Comparison of ENCODE assay signal across 17 mouse cellular contexts in genomic region chr13:37542744-37543196, GRCm38 (mm10).
A peak's percentile ranks its signal among the peaks of the same experiment; 100 is the strongest.
DNase-seq lines count a peak whose midpoint lies in the region; ATAC-seq and TF ChIP-seq lines count a peak whose summit lies in the region.
"Had no signal": no experiment of that assay in that cellular context is flagged by ENCODE, and none has a peak within 500 bp of the region (broad histone marks: within the 10 kb centered on the region; RNA-seq: fewer than 3 reads in every experiment).

No protein-coding gene starts in this region.

- 71% methylated on average over 13 of the region's 13 CpGs for WGBS in heart, adult 2 months
- 91% methylated on average over 13 of the region's 13 CpGs for WGBS in forebrain, embryonic 11.5 days
- WGBS in midbrain, embryonic 11.5 days, result 92% methylated on average over 13 of the region's 13 CpGs

- no peak for ATAC-seq in forebrain, embryonic 11.5 days (replicated peaks; ENCODE audit: low FRiP score)
- ATAC-seq in midbrain, embryonic 11.5 days (ENCODE audit: low FRiP score), result no peak
- ATAC-seq: forebrain, embryonic 13.5 days had no signal

- peaks cover 15% of the 10 kb centered on the region for H3K4me1 ChIP-seq in heart, adult 2 months (ENCODE audit: control insufficient read depth, insufficient read depth, low read length)
- no peaks in the 10 kb centered on the region for H3K4me1 ChIP-seq in forebrain, embryonic 11.5 days (replicated peaks; ENCODE audit: control insufficient read depth, insufficient read depth, low read length)
- H3K4me1 ChIP-seq in midbrain, embryonic 11.5 days (ENCODE audit: control insufficient read depth, insufficient read depth, low read length), result peaks cover 2% of the 10 kb centered on the region; the same call in 1 of the 2 replicates
- H3K4me1 ChIP-seq: forebrain, embryonic 13.5 days had no signal

- 0 out of 2 replicates have a peak, but pooled peaks have one; percentile 39 for TF ChIP-seq EP300 in heart, adult 2 months (IDR thresholded peaks at IDR 0.05; ENCODE audit: insufficient read depth, low read depth, low read length)

- no peak overlapping the region for H3K4me3 ChIP-seq in heart, adult 2 months
- no peak overlapping the region for H3K4me3 ChIP-seq in forebrain, embryonic 11.5 days (ENCODE audit: low read depth, low read length)
- H3K4me3 ChIP-seq in midbrain, embryonic 11.5 days (ENCODE audit: low read depth, low read length), result no peak overlapping the region
- H3K4me3 ChIP-seq: embryonic facial prominence, embryonic 13.5 days; forebrain, embryonic 13.5 days; limb, embryonic 13.5 days had no signal

- H3K9me3 ChIP-seq in forebrain, embryonic 11.5 days (ENCODE audit: control insufficient read depth, low read length), result no peaks in the 10 kb centered on the region
- no peaks in the 10 kb centered on the region for H3K9me3 ChIP-seq in midbrain, embryonic 11.5 days (ENCODE audit: control insufficient read depth, low read length)
- H3K9me3 ChIP-seq: embryonic facial prominence, embryonic 13.5 days; forebrain, embryonic 13.5 days; limb, embryonic 13.5 days had no signal

- peak; percentile 33; the same call in 1 of the 2 replicates for TF ChIP-seq POLR2A in heart, adult 2 months (IDR thresholded peaks at IDR 0.05; ENCODE audit: insufficient read depth, low read depth, low read length)

- intact Hi-C loops in heart, adult 2 months (cut with DNase I), result loop anchor here (1.0 to 5.0 kb wide), 4 partner anchors 60 to 400 kb away; no protein-coding TSS in a partner anchor
- intact Hi-C loops in heart, postnatal 25 days (cut with DNase I), result loop anchor here (2.0 to 5.0 kb wide), 3 partner anchors 58 to 380 kb away; no protein-coding TSS in a partner anchor

- no peaks in the 10 kb centered on the region for H3K36me3 ChIP-seq in heart, adult 2 months (ENCODE audit: control insufficient read depth, insufficient read depth, low read length)
- no peaks in the 10 kb centered on the region for H3K36me3 ChIP-seq in forebrain, embryonic 11.5 days (ENCODE audit: control insufficient read depth, insufficient read depth, low read length)
- H3K36me3 ChIP-seq in midbrain, embryonic 11.5 days (ENCODE audit: control insufficient read depth, insufficient read depth, low read length), result no peaks in the 10 kb centered on the region
- H3K36me3 ChIP-seq: embryonic facial prominence, embryonic 13.5 days; limb, embryonic 13.5 days had no signal

- DNase-seq in heart, adult 2 months, result peak in 1 of 2 experiments; percentile 45
- no peak for DNase-seq in heart, postnatal 25 days (ENCODE audit: low spot score)
- DNase-seq in spleen, postnatal 36 days (ENCODE audit: low spot score in 2 of 2), result peak; percentile 12 to 45
- DNase-seq in spleen, postnatal 14 days (ENCODE audit: low spot score in 2 of 2), result no peak
- DNase-seq in ZHBTc4 (ENCODE audit: low read depth, low spot score), result peak; percentile 47
- DNase-seq in natural killer cell, adult 2 months (ENCODE audit: low spot score in 2 of 2), result peak; percentile 57 to 77
- no peak for DNase-seq in forebrain, embryonic 11.5 days (ENCODE audit: low spot score)
- no peak for DNase-seq in midbrain, embryonic 11.5 days (ENCODE audit: low spot score, missing footprints)
- DNase-seq: cerebellum, postnatal 36 days; kidney, postnatal 25 days; layer of hippocampus, postnatal 36 days; lung, postnatal 10 days; midbrain, embryonic 14.5 days; right cerebral cortex, adult 18-20 months had no signal

- peak overlapping the region; percentile 31 for H3K9ac ChIP-seq in heart, adult 2 months (ENCODE audit: low read depth, low read length)
- no peak overlapping the region for H3K9ac ChIP-seq in forebrain, embryonic 11.5 days (ENCODE audit: low read length)
- no peak overlapping the region for H3K9ac ChIP-seq in midbrain, embryonic 11.5 days (ENCODE audit: low read length)
- H3K9ac ChIP-seq: embryonic facial prominence, embryonic 13.5 days; forebrain, embryonic 13.5 days; limb, embryonic 13.5 days had no signal

- H3K79me2 ChIP-seq in heart, adult 2 months (replicated peaks; ENCODE audit: control insufficient read depth, insufficient read depth, low read length), result no peaks in the 10 kb centered on the region

- TF ChIP-seq CTCF in heart, adult 2 months (IDR thresholded peaks at IDR 0.05), result no peak

- H3K4me2 ChIP-seq in forebrain, embryonic 11.5 days (ENCODE audit: low read depth, low read length, severe bottlenecking), result no peak overlapping the region
- no peak overlapping the region for H3K4me2 ChIP-seq in midbrain, embryonic 11.5 days
- H3K4me2 ChIP-seq: forebrain, embryonic 13.5 days; limb, embryonic 13.5 days had no signal

- no peaks in the 10 kb centered on the region for H3K27me3 ChIP-seq in heart, adult 2 months (ENCODE audit: control insufficient read depth, insufficient read depth, low read length)
- H3K27me3 ChIP-seq in forebrain, embryonic 11.5 days (ENCODE audit: control insufficient read depth, insufficient read depth, low read length), result no peaks in the 10 kb centered on the region
- no peaks in the 10 kb centered on the region for H3K27me3 ChIP-seq in midbrain, embryonic 11.5 days (ENCODE audit: control insufficient read depth, insufficient read depth, low read length)
- H3K27me3 ChIP-seq: embryonic facial prominence, embryonic 13.5 days; forebrain, embryonic 13.5 days; limb, embryonic 13.5 days had no signal

- peak overlapping the region; percentile 75 for H3K27ac ChIP-seq in heart, adult 2 months
- no peak overlapping the region for H3K27ac ChIP-seq in forebrain, embryonic 11.5 days (ENCODE audit: low read depth, low read length)
- no peak overlapping the region for H3K27ac ChIP-seq in midbrain, embryonic 11.5 days (ENCODE audit: low read depth, low read length)
- H3K27ac ChIP-seq: embryonic facial prominence, embryonic 13.5 days; forebrain, embryonic 13.5 days; limb, embryonic 13.5 days had no signal

Comparison
In these comparisons a context has a peak if more than half of its experiments do, and no peak if none do; other contexts are left out.
1. DNase-seq: peak in spleen, postnatal 36 days (2 of 2), ZHBTc4 (single experiment) and natural killer cell, adult 2 months (2 of 2); none in heart, postnatal 25 days (single experiment), spleen, postnatal 14 days (0 of 2), forebrain, embryonic 11.5 days (single experiment) and midbrain, embryonic 11.5 days (single experiment).